Mouse (Mus musculus) CH12.LX (cell line): ENCODE measurements around the gene Ntsr1. TPM values are rescaled to one million over a fixed set of nuclear protein-coding genes. Genes with fewer than 3 reads are reported as not detected.

ENCODE experiments used
- DNase-seq: peaks from one replicate; pipeline ENCODE4 v3.0.0-alpha.2; 2013; ENCODE audit errors: extremely low read depth
- H3K27ac ChIP-seq: 2 replicates; pipeline ENCODE4 v1.5.1; 2012; ENCODE audit warnings: low read depth, mild to moderate bottlenecking, control low read depth, moderate library complexity; ENCODE audit not compliant: insufficient read depth
- H3K27me3 ChIP-seq: replicated peaks from 2 replicates; pipeline ENCODE3; 2012; ENCODE audit warnings: inconsistent platforms
- H3K36me3 ChIP-seq, 2 experiments: replicated peaks in 1 of 2; 2 replicates each; pipeline versions ENCODE3 to v1.6.1; 2012; ENCODE audit warnings: inconsistent platforms in 1 of 2, low read length in 1 of 2, mild to moderate bottlenecking in 1 of 2, mixed read lengths in 1 of 2, moderate library complexity in 1 of 2; ENCODE audit not compliant: control insufficient read depth in 1 of 2, insufficient read depth in 1 of 2
- H3K4me1 ChIP-seq, 2 experiments: 2 replicates each; pipeline ENCODE4 v1.6.1; 2012; ENCODE audit warnings: inconsistent platforms in 1 of 2, moderate library complexity in 1 of 2; ENCODE audit not compliant: insufficient read depth in 2 of 2, control insufficient read depth in 1 of 2
- H3K4me2 ChIP-seq: 2 replicates; pipeline ENCODE4 v1.6.1; 2012; ENCODE audit warnings: low read depth, mild to moderate bottlenecking, control low read depth; ENCODE audit not compliant: poor library complexity, insufficient read depth, severe bottlenecking
- H3K4me3 ChIP-seq, 3 experiments: fragments of 150-350 bp in 1 of 3; sonication (generic) in 1 of 3; replicated peaks in 1 of 3; 2 replicates each; pipeline versions ENCODE3 to v1.5.1; 2011 to 2012; ENCODE audit warnings: low read depth in 2 of 3, low read length in 2 of 3, mild to moderate bottlenecking in 2 of 3, moderate library complexity in 2 of 3, control low read depth in 1 of 3, improper control_type of control experiment in 1 of 3, inconsistent platforms in 1 of 3, mixed read lengths in 1 of 3; ENCODE audit not compliant: poor library complexity in 1 of 3
- H3K79me2 ChIP-seq: replicated peaks from 2 replicates; pipeline ENCODE4 v1.6.1; 2012; ENCODE audit warnings: mild to moderate bottlenecking, moderate library complexity; ENCODE audit not compliant: control insufficient read depth, poor library complexity, insufficient read depth, severe bottlenecking; ENCODE audit errors: extremely low read depth
- H3K9ac ChIP-seq: 2 replicates; pipeline ENCODE4 v1.6.1; 2012; ENCODE audit warnings: low read depth, mild to moderate bottlenecking, control low read depth, moderate library complexity; ENCODE audit not compliant: insufficient read depth
- H3K9me3 ChIP-seq: replicated peaks from 2 replicates; pipeline ENCODE3; 2012; ENCODE audit warnings: low read length, inconsistent platforms, mixed read lengths
- CHD1 ChIP-seq: IDR thresholded peaks from 2 replicates; pipeline ENCODE4 v1.6.1; 2012; ENCODE audit warnings: low read depth, low read length, improper control_type of control experiment, inconsistent platforms
- CTCF ChIP-seq, 2 experiments: IDR thresholded peaks in 1 of 2; conservative IDR thresholded peaks in 1 of 2; 2 replicates each; pipeline ENCODE4 v1.5.1; 2011 to 2012; ENCODE audit warnings: low read depth in 2 of 2, low read length in 2 of 2, improper control_type of control experiment in 1 of 2, inconsistent platforms in 1 of 2, mild to moderate bottlenecking in 1 of 2, moderate library complexity in 1 of 2
- EP300 ChIP-seq: IDR thresholded peaks from 2 replicates; pipeline ENCODE4 v1.6.1; 2011; ENCODE audit warnings: low read length, improper control_type of control experiment
- HCFC1 ChIP-seq: IDR thresholded peaks from 2 replicates; pipeline ENCODE4 v1.6.1; 2012; ENCODE audit warnings: low read depth, mild to moderate bottlenecking, inconsistent platforms, low read length, improper control_type of control experiment
- IRF4 ChIP-seq: IDR thresholded peaks from 2 replicates; pipeline ENCODE4 v1.6.1; 2014; ENCODE audit warnings: low read depth, mild to moderate bottlenecking, inconsistent platforms, low read length, improper control_type of control experiment
- JUN ChIP-seq: IDR thresholded peaks from 2 replicates; pipeline ENCODE4 v1.6.1; 2011; ENCODE audit warnings: low read depth, mild to moderate bottlenecking, low read length, improper control_type of control experiment, moderate library complexity; ENCODE audit not compliant: insufficient read depth
- JUND ChIP-seq: conservative IDR thresholded peaks from 2 replicates; pipeline ENCODE4 v1.6.1; 2011; ENCODE audit warnings: low read depth, low read length, improper control_type of control experiment
- KAT2A ChIP-seq: IDR thresholded peaks from 2 replicates; pipeline ENCODE4 v1.6.1; 2012; ENCODE audit warnings: low read length, improper control_type of control experiment, inconsistent platforms; ENCODE audit not compliant: insufficient replicate concordance
- MAFK ChIP-seq: IDR thresholded peaks from 2 replicates; pipeline ENCODE4 v1.6.1; 2011; ENCODE audit warnings: low read length, improper control_type of control experiment; ENCODE audit not compliant: insufficient replicate concordance
- MEF2A ChIP-seq: IDR thresholded peaks from 2 replicates; pipeline ENCODE4 v1.6.1; 2014; ENCODE audit warnings: low read depth, mild to moderate bottlenecking, inconsistent platforms, low read length, improper control_type of control experiment, borderline replicate concordance
- MXI1 ChIP-seq: IDR thresholded peaks from 2 replicates; pipeline ENCODE4 v1.6.1; 2011; ENCODE audit warnings: mild to moderate bottlenecking, low read depth, low read length, improper control_type of control experiment
- NRF1 ChIP-seq: IDR thresholded peaks from 2 replicates; pipeline ENCODE4 v1.6.1; 2014; ENCODE audit warnings: low read depth, mild to moderate bottlenecking, inconsistent platforms, low read length, improper control_type of control experiment, moderate library complexity
- PAX5 ChIP-seq: IDR thresholded peaks from 2 replicates; pipeline ENCODE4 v1.6.1; 2012; ENCODE audit warnings: low read length, inconsistent platforms, mixed read lengths
- POLR2AphosphoS2 ChIP-seq: IDR thresholded peaks from 2 replicates; pipeline ENCODE4 v1.6.1; 2011; ENCODE audit warnings: low read depth, low read length, improper control_type of control experiment
- SIN3A ChIP-seq: IDR thresholded peaks from 2 replicates; pipeline ENCODE4 v1.6.1; 2012; ENCODE audit warnings: low read length, improper control_type of control experiment, inconsistent platforms
- SMC3 ChIP-seq: IDR thresholded peaks from 2 replicates; pipeline ENCODE4 v1.6.1; 2011; ENCODE audit warnings: low read depth, low read length, improper control_type of control experiment
- TBP ChIP-seq: conservative IDR thresholded peaks from 2 replicates; pipeline ENCODE4 v1.6.1; 2011; ENCODE audit warnings: low read depth, low read length, improper control_type of control experiment
- ZC3H11A ChIP-seq: IDR thresholded peaks from 2 replicates; pipeline ENCODE4 v1.6.1; 2012; ENCODE audit warnings: low read depth, mild to moderate bottlenecking, inconsistent platforms, low read length, improper control_type of control experiment
- ZMIZ1 ChIP-seq: IDR thresholded peaks from 2 replicates; pipeline ENCODE4 v1.6.1; 2012; ENCODE audit warnings: low read depth, mild to moderate bottlenecking, inconsistent platforms, low read length, improper control_type of control experiment
- ZNF384 ChIP-seq: IDR thresholded peaks from 2 replicates; pipeline ENCODE4 v1.6.1; 2012; ENCODE audit warnings: low read depth, low read length, improper control_type of control experiment, inconsistent platforms
- dilution Hi-C: fragments of 300-500 bp; cut with MboI; formaldehyde crosslinking; loops from 2 replicates; pipeline ENCODE4 v1.14.3; 2020; ENCODE audit warnings: low sequenced_read_pairs; ENCODE audit not compliant: extremely low pct_unique_long_range_greater_than_20kb, extremely low pct_ligation_motif_present
- in situ Hi-C: fragments of 300-500 bp; cut with MboI; formaldehyde crosslinking; loops from 3 replicates; pipeline ENCODE4 v1.14.3; 2019; ENCODE audit warnings: low sequenced_read_pairs, low pct_ligation_motif_present, low pct_unique_long_range_greater_than_20kb, mixed read lengths
- polyA plus RNA-seq: library from polyadenylated mRNA; unstranded; fragments of >175 nt; gene quantifications from 2 replicates; pipeline ENCODE4 v1.2.1, GENCODE M21; 2012; ENCODE audit warnings: low read depth; ENCODE audit not compliant: insufficient read length
- total RNA-seq, 2 experiments: library from RNA; depleted of rRNA; stranded (reverse); fragments of 300-350 nt in 1 of 2; fragments of >200 nt in 1 of 2; gene quantifications; 2 replicates each; pipeline ENCODE4 v1.2.3; 2012 to 2014

Gene Ntsr1
- total and polyA plus RNA-seq, 3 experiments: not detected

GRCm38 (mm10) chr2:180582481-180583153 lies 82.8 kb downstream of the Ntsr1 start (continued):
- peak; percentile 51; the same call in 1 of the 2 replicates for TF ChIP-seq POLR2AphosphoS2
- no peak for TF ChIP-seq ZC3H11A
- peak; percentile 74; the same call in 1 of the 2 replicates for TF ChIP-seq IRF4
- no peak; the same call in 1 of the 2 replicates for TF ChIP-seq ZNF384
- TF ChIP-seq KAT2A: 0 out of 2 replicates have a peak, but pooled peaks have one; percentile 41
- no peak for TF ChIP-seq MAFK
- peak; percentile 80 for TF ChIP-seq ZMIZ1
- peak; percentile 49; the same call in 1 of the 2 replicates for TF ChIP-seq EP300
- peak; percentile 77; the same call in 1 of the 2 replicates for TF ChIP-seq MEF2A
- TF ChIP-seq SMC3: peak; percentile 86
- peak; percentile 78 for TF ChIP-seq HCFC1
- peak; percentile 98 for TF ChIP-seq NRF1
- peak; percentile 81 for TF ChIP-seq MXI1
- TF ChIP-seq TBP: peak; percentile 87
- TF ChIP-seq CHD1: no peak
- no peak for TF ChIP-seq PAX5
- TF ChIP-seq JUND: no peak

GRCm38 (mm10) chr2:180583154-180583507 lies 83.4 kb downstream of the Ntsr1 start:
- H3K4me1 ChIP-seq: peaks cover 12 to 37% of the 10 kb centered on the region in 2 experiments
- peak overlapping the region; percentile 90 for H3K9ac ChIP-seq
- in situ Hi-C loops (loop anchor here (5.0 kb wide), 1 partner anchor 199 kb away; no protein-coding TSS in a partner anchor), dilution Hi-C loops (no loop called here)
- no peak overlapping the region for H3K27ac ChIP-seq
- no peaks in the 10 kb centered on the region for H3K9me3 ChIP-seq
- TF ChIP-seq CTCF (conservative IDR thresholded peaks at IDR 0.05 in 1 of 2, IDR thresholded peaks at IDR 0.05 in 1 of 2; ENCODE audit: low read depth in 2 of 2, low read length in 2 of 2) (no peak), JUN (no peak), SIN3A (peak; percentile 33; the same call in 1 of the 2 replicates), IRF4 (no peak)
- H3K27me3 ChIP-seq: no peaks in the 10 kb centered on the region
- peaks cover 7% of the 10 kb centered on the region; the same call in 1 of the 2 replicates for H3K79me2 ChIP-seq
- H3K4me2 ChIP-seq: peak overlapping the region; percentile 90
- DNase-seq: no peak
- peaks cover 15 to 41% of the 10 kb centered on the region in 2 experiments for H3K36me3 ChIP-seq
- H3K4me3 ChIP-seq: peak overlapping the region; percentile 76 to 94 (median 88)
